Mouse (Mus musculus): ENCODE results near the gene Elovl6.

Elovl6 gene

GRCm38 (mm10) chr3:129650931-129651330, 118.8 kb downstream of the Elovl6 start:
- no peak for DNase-seq

GRCm38 (mm10) chr3:129651765-129652164, 119.6 kb downstream of the Elovl6 start:
- DNase-seq: no peak

- no peak for DNase-seq
Measured at GRCm38 (mm10) chr3:129652476-129652875, 120.3 kb downstream of the Elovl6 start.

GRCm38 (mm10) chr3:129656540-129656939, 124.4 kb downstream of the Elovl6 start:
- no peak for DNase-seq

- DNase-seq: no peak
Measured at GRCm38 (mm10) chr3:129657222-129657621, 125.1 kb downstream of the Elovl6 start.

GRCm38 (mm10) chr3:129657775-129658174, 125.6 kb downstream of the Elovl6 start:
- no peak for DNase-seq

- no peak for DNase-seq
Measured at GRCm38 (mm10) chr3:129658776-129659175, 126.6 kb downstream of the Elovl6 start.

- no peak for DNase-seq
Measured at GRCm38 (mm10) chr3:129663906-129664305, 131.8 kb downstream of the Elovl6 start.

- DNase-seq: no peak
Measured at GRCm38 (mm10) chr3:129675923-129676322, 143.8 kb downstream of the Elovl6 start.

- no peak for DNase-seq
Measured at GRCm38 (mm10) chr3:129680258-129680657, 148.1 kb downstream of the Elovl6 start.

GRCm38 (mm10) chr3:129681841-129682240, 149.7 kb downstream of the Elovl6 start:
- DNase-seq: no peak

- no peak for DNase-seq
Measured at GRCm38 (mm10) chr3:129682389-129682788, 150.2 kb downstream of the Elovl6 start.

- no peak for DNase-seq
Measured at GRCm38 (mm10) chr3:129683060-129683679, 151.0 kb downstream of the Elovl6 start.

GRCm38 (mm10) chr3:129686196-129686595, 154.0 kb downstream of the Elovl6 start:
- DNase-seq: no peak

GRCm38 (mm10) chr3:129686698-129687333, 154.7 kb downstream of the Elovl6 start:
- DNase-seq: peak; percentile 43

- DNase-seq: no peak
Measured at GRCm38 (mm10) chr3:129687429-129687828, 155.3 kb downstream of the Elovl6 start.

Data from cerebellum, adult 11 months (tissue).